ENCODE assay signal across 7 mouse cellular contexts in genomic region chr4:128727019-128727720, GRCm38 (mm10). TPM values are rescaled to one million over a fixed set of nuclear protein-coding genes. Genes with fewer than 3 reads are reported as not detected.
DNase-seq lines count a peak whose midpoint lies in the region; ATAC-seq lines count a peak whose summit lies in the region.

No protein-coding gene starts in this region.

- WGBS in intestine, embryonic 16.5 days: 5% methylated on average over 31 of the region's 68 CpGs
- 3% methylated on average over 38 of the region's 68 CpGs for WGBS in limb, embryonic 11.5 days
- 3% methylated on average over 45 of the region's 68 CpGs for WGBS in midbrain, embryonic 12.5 days

- H3K9ac ChIP-seq in intestine, embryonic 16.5 days (ENCODE audit: low read depth, low read length): peak overlapping the region; percentile 95
- H3K9ac ChIP-seq in limb, embryonic 11.5 days (ENCODE audit: low read length): peak overlapping the region; percentile 99
- H3K9ac ChIP-seq in midbrain, embryonic 12.5 days (replicated peaks): peak overlapping the region; percentile 100

- peak overlapping the region; percentile 79 for H3K4me2 ChIP-seq in intestine, embryonic 16.5 days (ENCODE audit: low read depth, low read length)
- H3K4me2 ChIP-seq in limb, embryonic 11.5 days (ENCODE audit: low read depth, severe bottlenecking): peak overlapping the region; percentile 93
- H3K4me2 ChIP-seq in midbrain, embryonic 12.5 days (replicated peaks): peak overlapping the region; percentile 100

- H3K4me3 ChIP-seq in intestine, embryonic 16.5 days (ENCODE audit: low read length): peak overlapping the region; percentile 94
- H3K4me3 ChIP-seq in limb, embryonic 11.5 days (ENCODE audit: low read depth, low read length): peak overlapping the region; percentile 93
- peak overlapping the region; percentile 99 for H3K4me3 ChIP-seq in midbrain, embryonic 12.5 days

- DNase-seq in adrenal gland, adult 18-20 months (ENCODE audit: low spot score in 2 of 2): peak; percentile 85 to 92
- peak; percentile 90 for DNase-seq in embryo, embryonic 10.5 days (ENCODE audit: low spot score)
- DNase-seq in gastrocnemius, postnatal 4 days (ENCODE audit: low spot score in 2 of 2): peak; percentile 73 to 84
- DNase-seq in limb, embryonic 11.5 days (ENCODE audit: low spot score): peak; percentile 83
- DNase-seq in spleen, adult 18-20 months: peak; percentile 79 to 92

- no peaks in the 10 kb centered on the region for H3K9me3 ChIP-seq in intestine, embryonic 16.5 days (ENCODE audit: control insufficient read depth, low read length)
- no peaks in the 10 kb centered on the region for H3K9me3 ChIP-seq in limb, embryonic 11.5 days (ENCODE audit: control insufficient read depth, low read length)
- no peaks in the 10 kb centered on the region for H3K9me3 ChIP-seq in midbrain, embryonic 12.5 days

- ATAC-seq in intestine, embryonic 16.5 days: peak; percentile 96
- peak; percentile 88 for ATAC-seq in limb, embryonic 11.5 days (ENCODE audit: insufficient number of reproducible peaks, low FRiP score, low TSS enrichment, low read depth)
- ATAC-seq in midbrain, embryonic 12.5 days (ENCODE audit: low FRiP score, low read depth): peak; percentile 90

- peak overlapping the region; percentile 93 for H3K27ac ChIP-seq in intestine, embryonic 16.5 days (ENCODE audit: low read length)
- peak overlapping the region; percentile 96 for H3K27ac ChIP-seq in limb, embryonic 11.5 days (replicated peaks; ENCODE audit: low read depth, low read length)
- peak overlapping the region; percentile 96 for H3K27ac ChIP-seq in midbrain, embryonic 12.5 days (replicated peaks)

- H3K36me3 ChIP-seq in intestine, embryonic 16.5 days (ENCODE audit: control insufficient read depth, insufficient read depth, low read length): no peaks in the 10 kb centered on the region
- peaks cover 2% of the 10 kb centered on the region; the same call in 1 of the 2 replicates for H3K36me3 ChIP-seq in limb, embryonic 11.5 days (ENCODE audit: control insufficient read depth, insufficient read depth, low read length)
- H3K36me3 ChIP-seq in midbrain, embryonic 12.5 days: peaks cover 7% of the 10 kb centered on the region; the same call in 1 of the 2 replicates

- no peaks in the 10 kb centered on the region for H3K27me3 ChIP-seq in intestine, embryonic 16.5 days (replicated peaks; ENCODE audit: control insufficient read depth, insufficient read depth, low read length)
- peaks cover 7% of the 10 kb centered on the region; the same call in 1 of the 2 replicates for H3K27me3 ChIP-seq in limb, embryonic 11.5 days (ENCODE audit: control insufficient read depth, insufficient read depth, low read length)
- H3K27me3 ChIP-seq in midbrain, embryonic 12.5 days: peaks cover 2% of the 10 kb centered on the region; the same call in 1 of the 2 replicates

- H3K4me1 ChIP-seq in intestine, embryonic 16.5 days (ENCODE audit: control insufficient read depth, insufficient read depth, low read length): peaks cover 30% of the 10 kb centered on the region
- peaks cover 29% of the 10 kb centered on the region for H3K4me1 ChIP-seq in limb, embryonic 11.5 days (ENCODE audit: control insufficient read depth, insufficient read depth, low read length)
- peaks cover 69% of the 10 kb centered on the region for H3K4me1 ChIP-seq in midbrain, embryonic 12.5 days

RNA-seq across cellular contexts. Expression of gene A3galt2, which starts 28.0 kb away (rescaled TPM):
- under 1 TPM; 0.17 to 0.42 TPM for total RNA-seq in adrenal gland, adult 18-20 months (2021)
- total RNA-seq in gastrocnemius, postnatal 4 days (2021): under 1 TPM; 0.26 to 0.37 TPM
- 0.07 and 0.09 TPM in 2 replicates for polyA plus RNA-seq in intestine, embryonic 16.5 days (2015; fragmentation: Nextera tagmentation; extraction: Ambion mirVana)
- polyA plus RNA-seq in limb, embryonic 11.5 days (2014; fragmentation: Nextera tagmentation; extraction: Ambion mirVana): 0.06 and 0.28 TPM in 2 replicates
- polyA plus RNA-seq in midbrain, embryonic 12.5 days (2016; fragmentation: Nextera tagmentation; extraction: Ambion mirVana): 0.56 and 0.59 TPM in 2 replicates

Comparison
In these comparisons a context has a peak if more than half of its experiments do, and no peak if none do; other contexts are left out.
1. Peak in every context shown above with its lines: DNase-seq, ATAC-seq, H3K4me3 ChIP-seq and H3K27ac ChIP-seq.